Mouse (Mus musculus): ENCODE data around the gene Armh4. TPM values are rescaled to one million over a fixed set of nuclear protein-coding genes. Genes with fewer than 3 reads are reported as not detected.
"Not testable (repeated sequence)": the region's sequence is repeated elsewhere in the genome, so short reads cannot be mapped to it uniquely, and the experiment has no call there.

The Armh4 gene
- polyA plus RNA-seq, 1 experiment from 2014 or later: 44.7 TPM

- no peak overlapping the region for H3K4me2 ChIP-seq (replicated peaks; ENCODE audit: low read depth, low read length)
- H3K9ac ChIP-seq (ENCODE audit: low read depth, low read length): no peak overlapping the region
- H3K9me3 ChIP-seq (ENCODE audit: control insufficient read depth, low read length): no peaks in the 10 kb centered on the region
- no peaks in the 10 kb centered on the region for H3K36me3 ChIP-seq (ENCODE audit: control insufficient read depth, insufficient read depth, low read length)
- no peaks in the 10 kb centered on the region for H3K27me3 ChIP-seq (ENCODE audit: control insufficient read depth, insufficient read depth, low read length)
- DNase-seq (ENCODE audit: low spot score) (no peak), ATAC-seq (ENCODE audit: low FRiP score) (no peak)
- no peaks in the 10 kb centered on the region for H3K4me1 ChIP-seq (replicated peaks; ENCODE audit: control insufficient read depth, insufficient read depth, low read length)
- H3K4me3 ChIP-seq (ENCODE audit: low read depth, low read length): no peak overlapping the region
- H3K27ac ChIP-seq (ENCODE audit: low read depth, low read length): no peak overlapping the region
- 85% methylated on average over 4 of the region's 4 CpGs for WGBS
Measured at GRCm38 (mm10) chr14:49790542-49790941, 7.4 kb upstream of the Armh4 start.

DNA sequence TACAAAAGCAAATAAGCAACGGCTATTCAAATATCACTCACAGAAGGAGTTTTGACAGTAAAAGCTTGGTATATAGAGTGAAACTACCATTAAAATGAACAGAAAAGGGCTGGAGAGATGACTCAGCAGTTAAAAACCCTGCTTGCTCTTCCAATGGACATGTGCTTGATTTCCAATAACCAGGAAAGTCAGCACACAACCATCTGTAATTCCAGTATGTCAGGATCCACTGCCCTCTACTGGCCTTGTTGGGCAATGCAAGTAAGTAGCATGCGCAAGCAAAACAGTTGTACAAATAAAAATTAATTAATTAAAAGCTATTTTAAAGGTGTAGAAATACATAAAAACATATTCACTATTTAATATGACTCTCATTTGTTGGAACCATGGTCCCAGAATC is 2.6 kb upstream of the Armh4 start:
- Histone ChIP-seq H3K36me3 (ENCODE audit: control insufficient read depth, insufficient read depth, low read length) (no peaks in the 10 kb centered on the region), H3K27ac (ENCODE audit: low read depth, low read length) (no peak overlapping the region), H3K4me2 (replicated peaks; ENCODE audit: low read depth, low read length) (no peak overlapping the region), H3K4me3 (ENCODE audit: low read depth, low read length) (no peak overlapping the region), H3K27me3 (ENCODE audit: control insufficient read depth, insufficient read depth, low read length) (peaks cover 3% of the 10 kb centered on the region), H3K4me1 (replicated peaks; ENCODE audit: control insufficient read depth, insufficient read depth, low read length) (no peaks in the 10 kb centered on the region), H3K9ac (ENCODE audit: low read depth, low read length) (no peak overlapping the region), H3K9me3 (ENCODE audit: control insufficient read depth, low read length) (no peaks in the 10 kb centered on the region)
- no peak for ATAC-seq (ENCODE audit: low FRiP score)
- peak; percentile 81 for DNase-seq (ENCODE audit: low spot score)
- 62% methylated on average over 2 of the region's 2 CpGs for WGBS

DNA sequence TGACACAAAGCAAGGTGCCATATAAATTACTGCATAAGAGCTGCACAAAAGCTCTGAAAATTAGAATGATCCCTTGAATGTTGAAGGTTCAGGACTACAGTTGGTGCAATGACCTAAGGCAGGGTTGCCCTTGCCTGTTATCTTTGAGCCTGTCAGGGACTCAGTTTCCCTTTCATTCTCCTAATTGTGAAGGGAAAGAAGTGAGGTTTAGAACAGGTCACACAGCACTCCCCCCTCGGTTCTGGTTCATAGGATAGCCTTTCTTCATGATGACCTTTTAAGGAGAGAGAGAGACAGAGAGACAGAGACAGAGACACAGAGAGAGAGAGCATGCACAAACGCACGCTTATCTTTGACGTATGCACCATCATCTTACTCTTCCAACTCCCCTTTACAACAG is 683 bp upstream of the Armh4 start:
- no peak overlapping the region for H3K27ac ChIP-seq (ENCODE audit: low read depth, low read length)
- H3K9me3 ChIP-seq (ENCODE audit: control insufficient read depth, low read length): no peaks in the 10 kb centered on the region
- peaks cover 3% of the 10 kb centered on the region for H3K27me3 ChIP-seq (ENCODE audit: control insufficient read depth, insufficient read depth, low read length)
- WGBS: 88% methylated on average over 4 of the region's 4 CpGs
- no peak overlapping the region; the same call in 1 of the 2 replicates for H3K9ac ChIP-seq (ENCODE audit: low read depth, low read length)
- H3K36me3 ChIP-seq (ENCODE audit: control insufficient read depth, insufficient read depth, low read length): no peaks in the 10 kb centered on the region
- no peak overlapping the region for H3K4me3 ChIP-seq (ENCODE audit: low read depth, low read length)
- ATAC-seq (ENCODE audit: low FRiP score) (no peak), DNase-seq (ENCODE audit: low spot score) (no peak)
- H3K4me2 ChIP-seq (replicated peaks; ENCODE audit: low read depth, low read length): no peak overlapping the region
- no peaks in the 10 kb centered on the region for H3K4me1 ChIP-seq (replicated peaks; ENCODE audit: control insufficient read depth, insufficient read depth, low read length)

- H3K9ac ChIP-seq (ENCODE audit: low read depth, low read length): no peak overlapping the region
- no peak for ATAC-seq (ENCODE audit: low FRiP score)
- no peak overlapping the region for H3K4me2 ChIP-seq (replicated peaks; ENCODE audit: low read depth, low read length)
- H3K36me3 ChIP-seq (ENCODE audit: control insufficient read depth, insufficient read depth, low read length): no peaks in the 10 kb centered on the region
- H3K9me3 ChIP-seq (ENCODE audit: control insufficient read depth, low read length): no peaks in the 10 kb centered on the region
- WGBS: 70% methylated on average over 4 of the region's 4 CpGs
- H3K27ac ChIP-seq (ENCODE audit: low read depth, low read length): peak overlapping the region; percentile 30; the same call in 1 of the 2 replicates
- H3K4me3 ChIP-seq (ENCODE audit: low read depth, low read length): no peak overlapping the region
- DNase-seq (ENCODE audit: low spot score): no peak
- H3K27me3 ChIP-seq (ENCODE audit: control insufficient read depth, insufficient read depth, low read length): peaks cover 3% of the 10 kb centered on the region
- H3K4me1 ChIP-seq (replicated peaks; ENCODE audit: control insufficient read depth, insufficient read depth, low read length): no peaks in the 10 kb centered on the region
Measured at GRCm38 (mm10) chr14:49780416-49780815, 2.8 kb downstream of the Armh4 start.

DNA sequence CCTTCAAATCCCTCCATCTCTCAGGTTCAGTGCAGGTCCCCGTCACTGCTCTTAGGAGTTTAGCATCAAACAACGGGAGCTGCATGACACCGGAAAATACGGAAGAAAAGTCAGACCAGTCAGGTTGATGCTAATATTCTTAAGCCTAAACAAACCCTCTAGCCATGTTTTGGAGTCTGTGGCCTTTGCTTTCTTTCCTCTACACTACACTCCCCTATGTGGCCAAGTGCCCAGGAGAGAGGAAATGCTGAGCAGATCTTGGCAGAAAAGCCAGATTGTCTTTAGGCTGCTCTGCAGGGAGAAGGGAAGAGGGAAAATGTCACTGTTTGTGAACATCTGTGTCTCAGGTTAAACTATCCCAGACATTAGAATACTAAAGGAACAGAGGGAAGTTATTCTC is 5.6 kb downstream of the Armh4 start:
- not testable (repeated sequence) for H3K27ac ChIP-seq (ENCODE audit: low read depth, low read length); H3K4me3 ChIP-seq (ENCODE audit: low read depth, low read length); H3K4me1 ChIP-seq (replicated peaks; ENCODE audit: control insufficient read depth, insufficient read depth, low read length); ATAC-seq (ENCODE audit: low FRiP score); H3K9ac ChIP-seq (ENCODE audit: low read depth, low read length); DNase-seq (ENCODE audit: low spot score); H3K9me3 ChIP-seq (ENCODE audit: control insufficient read depth, low read length); H3K27me3 ChIP-seq (ENCODE audit: control insufficient read depth, insufficient read depth, low read length); H3K36me3 ChIP-seq (ENCODE audit: control insufficient read depth, insufficient read depth, low read length); H3K4me2 ChIP-seq (replicated peaks; ENCODE audit: low read depth, low read length)
- 81% methylated on average over 4 of the region's 4 CpGs for WGBS

DNA sequence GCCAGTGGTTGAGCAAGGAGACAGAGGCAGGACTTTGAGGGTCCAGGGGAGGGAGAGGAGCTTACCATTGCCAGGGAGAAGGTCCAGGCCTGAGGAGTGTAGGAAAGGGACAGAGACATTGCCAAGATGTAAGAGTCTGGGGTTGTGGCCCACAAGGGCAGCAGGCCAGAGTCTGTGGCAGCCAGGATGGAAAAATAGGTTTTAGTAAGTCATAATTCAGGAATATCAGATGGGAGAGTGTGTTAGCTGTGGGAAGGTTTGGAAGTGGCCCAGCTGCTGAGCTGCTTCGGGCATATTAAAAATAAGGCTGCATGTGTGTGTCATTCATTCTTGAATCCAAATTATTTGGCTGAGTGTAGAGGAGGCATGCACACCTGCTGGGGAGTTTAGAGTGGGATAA is 11.4 kb downstream of the Armh4 start:
- H3K27ac ChIP-seq (ENCODE audit: low read depth, low read length): no peak overlapping the region
- no peaks in the 10 kb centered on the region for H3K9me3 ChIP-seq (ENCODE audit: control insufficient read depth, low read length)
- H3K4me3 ChIP-seq (ENCODE audit: low read depth, low read length): no peak overlapping the region
- H3K27me3 ChIP-seq (ENCODE audit: control insufficient read depth, insufficient read depth, low read length): no peaks in the 10 kb centered on the region
- DNase-seq (ENCODE audit: low spot score) (no peak), ATAC-seq (ENCODE audit: low FRiP score) (no peak)
- no peaks in the 10 kb centered on the region for H3K36me3 ChIP-seq (ENCODE audit: control insufficient read depth, insufficient read depth, low read length)
- H3K9ac ChIP-seq (ENCODE audit: low read depth, low read length): no peak overlapping the region
- no peaks in the 10 kb centered on the region for H3K4me1 ChIP-seq (replicated peaks; ENCODE audit: control insufficient read depth, insufficient read depth, low read length)
- 87% methylated on average over 1 of the region's 1 CpGs for WGBS
- H3K4me2 ChIP-seq (replicated peaks; ENCODE audit: low read depth, low read length): no peak overlapping the region

DNA sequence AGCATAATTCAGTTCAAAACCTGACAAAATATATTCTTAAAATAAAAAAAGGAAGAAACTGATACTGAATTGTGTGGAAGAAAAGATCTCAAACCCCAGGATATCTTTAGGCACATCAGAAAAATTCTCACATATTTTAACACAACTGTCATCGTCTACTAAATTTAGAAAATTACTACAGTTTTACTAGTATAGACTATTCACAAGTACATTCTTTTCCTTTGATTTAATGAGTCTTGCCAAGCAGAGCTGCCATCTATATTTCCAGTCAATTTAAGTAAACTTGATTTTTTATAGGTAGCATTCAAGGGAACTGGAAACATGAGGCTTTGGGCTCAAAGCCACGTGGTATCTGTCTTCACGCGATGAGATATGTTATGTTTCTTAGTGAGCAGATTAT is 16.6 kb downstream of the Armh4 start:
- no peak overlapping the region for H3K9ac ChIP-seq (ENCODE audit: low read depth, low read length)
- ATAC-seq (ENCODE audit: low FRiP score) (no peak), DNase-seq (ENCODE audit: low spot score) (no peak)
- H3K4me3 ChIP-seq (ENCODE audit: low read depth, low read length): no peak overlapping the region
- H3K36me3 ChIP-seq (ENCODE audit: control insufficient read depth, insufficient read depth, low read length): no peaks in the 10 kb centered on the region
- no peaks in the 10 kb centered on the region for H3K27me3 ChIP-seq (ENCODE audit: control insufficient read depth, insufficient read depth, low read length)
- no peaks in the 10 kb centered on the region for H3K4me1 ChIP-seq (replicated peaks; ENCODE audit: control insufficient read depth, insufficient read depth, low read length)
- no peaks in the 10 kb centered on the region for H3K9me3 ChIP-seq (ENCODE audit: control insufficient read depth, low read length)
- no peak overlapping the region for H3K27ac ChIP-seq (ENCODE audit: low read depth, low read length)
- WGBS: 94% methylated on average over 4 of the region's 4 CpGs
- no peak overlapping the region for H3K4me2 ChIP-seq (replicated peaks; ENCODE audit: low read depth, low read length)

GRCm38 (mm10) chr14:49755845-49756244 is 27.3 kb downstream of the Armh4 start:
- H3K4me1 ChIP-seq (replicated peaks; ENCODE audit: control insufficient read depth, insufficient read depth, low read length): no peaks in the 10 kb centered on the region
- H3K9me3 ChIP-seq (ENCODE audit: control insufficient read depth, low read length): no peaks in the 10 kb centered on the region
- ATAC-seq (ENCODE audit: low FRiP score): no peak
- no peaks in the 10 kb centered on the region for H3K36me3 ChIP-seq (ENCODE audit: control insufficient read depth, insufficient read depth, low read length)
- H3K9ac ChIP-seq (ENCODE audit: low read depth, low read length): no peak overlapping the region
- H3K4me3 ChIP-seq (ENCODE audit: low read depth, low read length): no peak overlapping the region
- no peak overlapping the region for H3K4me2 ChIP-seq (replicated peaks; ENCODE audit: low read depth, low read length)
- H3K27ac ChIP-seq (ENCODE audit: low read depth, low read length): no peak overlapping the region
- no peak for DNase-seq (ENCODE audit: low spot score)
- 92% methylated on average over 1 of the region's 1 CpGs for WGBS
- no peaks in the 10 kb centered on the region for H3K27me3 ChIP-seq (ENCODE audit: control insufficient read depth, insufficient read depth, low read length)

GRCm38 (mm10) chr14:49752614-49753013 is 30.6 kb downstream of the Armh4 start:
- no peak overlapping the region for H3K9ac ChIP-seq (ENCODE audit: low read depth, low read length)
- no peak for DNase-seq (ENCODE audit: low spot score)
- no peaks in the 10 kb centered on the region for H3K9me3 ChIP-seq (ENCODE audit: control insufficient read depth, low read length)
- no peak overlapping the region for H3K4me3 ChIP-seq (ENCODE audit: low read depth, low read length)
- H3K4me1 ChIP-seq (replicated peaks; ENCODE audit: control insufficient read depth, insufficient read depth, low read length): no peaks in the 10 kb centered on the region
- no peak overlapping the region for H3K4me2 ChIP-seq (replicated peaks; ENCODE audit: low read depth, low read length)
- ATAC-seq (ENCODE audit: low FRiP score): no peak
- H3K27ac ChIP-seq (ENCODE audit: low read depth, low read length): no peak overlapping the region
- H3K27me3 ChIP-seq (ENCODE audit: control insufficient read depth, insufficient read depth, low read length): no peaks in the 10 kb centered on the region
- H3K36me3 ChIP-seq (ENCODE audit: control insufficient read depth, insufficient read depth, low read length): no peaks in the 10 kb centered on the region

Measured in hindbrain, embryonic 11.5 days (tissue).